Mouse (Mus musculus) central nervous system, embryonic 11.5 days (tissue): ENCODE measurements around the gene Pak1. TPM values are rescaled to one million over a fixed set of nuclear protein-coding genes. Genes with fewer than 3 reads are reported as not detected.

Experiments
- polyA plus RNA-seq: library from polyadenylated mRNA; depleted of rRNA; stranded (reverse); fragments of >200 nt; gene quantifications from 2 replicates; pipeline ENCODE4 v1.2.3, GENCODE M21; 2012; rRNA removed

The Pak1 gene
- 61.8 and 91.3 TPM in 2 replicates for polyA plus RNA-seq

GRCm38 (mm10) chr7:97788190-97788668, at the start of gene Pak1:
TSS of gene Pak1 (plus strand) at chr7:97788541.

GRCm38 (mm10) chr7:97919742-97920141, 131.4 kb downstream of the Pak1 start, which contains the start of gene Gdpd4:
TSS of gene Gdpd4 (plus strand) at chr7:97919955.

Other genes starting within 250 kb of the Pak1 start
- gene Aamdc, start 209.0 kb upstream of the Pak1 start, polyA plus RNA-seq = 33.8 and 35.4 TPM in 2 replicates
- 20.9 and 40.3 TPM in 2 replicates for gene Rsf1, start 208.7 kb upstream of the Pak1 start, polyA plus RNA-seq
- gene Clns1a, start 91.9 kb upstream of the Pak1 start, polyA plus RNA-seq = 145 and 149 TPM in 2 replicates
- gene Aqp11, start 50.3 kb upstream of the Pak1 start, polyA plus RNA-seq = 2.7 and 4.1 TPM in 2 replicates
- 0.04 TPM in 2 replicates for gene Gdpd4, start 131.4 kb downstream of the Pak1 start, polyA plus RNA-seq